Mouse (Mus musculus) CH12.LX (cell line): ENCODE measurements around the gene Spats2.

ENCODE experiments used
- CTCF ChIP-seq, 2 experiments: IDR thresholded peaks in 1 of 2; conservative IDR thresholded peaks in 1 of 2; 2 replicates each; pipeline ENCODE4 v1.5.1; 2011 to 2012; ENCODE audit warnings: low read depth in 2 of 2, low read length in 2 of 2, improper control_type of control experiment in 1 of 2, inconsistent platforms in 1 of 2, mild to moderate bottlenecking in 1 of 2, moderate library complexity in 1 of 2
- EP300 ChIP-seq: IDR thresholded peaks from 2 replicates; pipeline ENCODE4 v1.6.1; 2011; ENCODE audit warnings: low read length, improper control_type of control experiment
- HCFC1 ChIP-seq: IDR thresholded peaks from 2 replicates; pipeline ENCODE4 v1.6.1; 2012; ENCODE audit warnings: low read depth, mild to moderate bottlenecking, inconsistent platforms, low read length, improper control_type of control experiment
- IRF4 ChIP-seq: IDR thresholded peaks from 2 replicates; pipeline ENCODE4 v1.6.1; 2014; ENCODE audit warnings: low read depth, mild to moderate bottlenecking, inconsistent platforms, low read length, improper control_type of control experiment
- MAFK ChIP-seq: IDR thresholded peaks from 2 replicates; pipeline ENCODE4 v1.6.1; 2011; ENCODE audit warnings: low read length, improper control_type of control experiment; ENCODE audit not compliant: insufficient replicate concordance
- MAX ChIP-seq: IDR thresholded peaks from 2 replicates; pipeline ENCODE4 v1.6.1; 2011; ENCODE audit warnings: low read length, improper control_type of control experiment
- MAZ ChIP-seq: IDR thresholded peaks from 2 replicates; pipeline ENCODE4 v1.6.1; 2012; ENCODE audit warnings: low read depth, mild to moderate bottlenecking, inconsistent platforms, low read length, improper control_type of control experiment, moderate library complexity
- MEF2A ChIP-seq: IDR thresholded peaks from 2 replicates; pipeline ENCODE4 v1.6.1; 2014; ENCODE audit warnings: low read depth, mild to moderate bottlenecking, inconsistent platforms, low read length, improper control_type of control experiment, borderline replicate concordance
- POLR2A ChIP-seq: IDR thresholded peaks from 2 replicates; pipeline ENCODE4 v1.6.1; 2011; ENCODE audit warnings: low read depth, mild to moderate bottlenecking, improper control_type of control experiment, low read length
- RCOR1 ChIP-seq: conservative IDR thresholded peaks from 2 replicates; pipeline ENCODE4 v1.6.1; 2012; ENCODE audit warnings: low read depth, mild to moderate bottlenecking, inconsistent platforms, low read length, improper control_type of control experiment
- SIN3A ChIP-seq: IDR thresholded peaks from 2 replicates; pipeline ENCODE4 v1.6.1; 2012; ENCODE audit warnings: low read length, improper control_type of control experiment, inconsistent platforms
- TBP ChIP-seq: conservative IDR thresholded peaks from 2 replicates; pipeline ENCODE4 v1.6.1; 2011; ENCODE audit warnings: low read depth, low read length, improper control_type of control experiment
- USF1 ChIP-seq: IDR thresholded peaks from 2 replicates; pipeline ENCODE4 v1.6.1; 2014; ENCODE audit warnings: low read depth, mild to moderate bottlenecking, inconsistent platforms, low read length, improper control_type of control experiment
- ZKSCAN1 ChIP-seq: IDR thresholded peaks from 2 replicates; pipeline ENCODE4 v1.6.1; 2012; ENCODE audit warnings: low read depth, inconsistent platforms, low read length, improper control_type of control experiment, borderline replicate concordance

DNA sequence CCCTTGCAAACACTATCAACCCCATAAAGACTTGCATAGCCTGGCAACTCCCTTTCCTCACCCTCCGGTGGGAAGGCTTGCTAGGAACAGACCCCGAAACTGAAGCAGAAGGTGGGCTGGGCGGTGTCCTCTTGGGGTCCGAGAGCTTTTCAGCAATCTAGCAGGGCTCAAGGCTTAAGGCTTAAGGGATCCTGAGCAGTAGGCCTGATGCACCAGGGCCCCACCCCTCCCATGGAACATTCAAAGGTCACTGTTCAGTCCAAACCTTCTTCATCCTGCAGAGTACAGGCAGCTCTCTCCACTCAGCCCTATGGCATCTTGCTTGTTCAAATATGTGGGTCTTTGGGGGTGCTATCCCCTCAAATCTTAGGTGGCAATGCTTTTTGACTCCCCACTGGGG, 39.7 kb upstream of the Spats2 start:
- TF ChIP-seq MAX (no peak), RCOR1 (no peak), HCFC1 (no peak), EP300 (no peak), SIN3A (no peak), POLR2A (no peak), CTCF (conservative IDR thresholded peaks at IDR 0.05 in 1 of 2, IDR thresholded peaks at IDR 0.05 in 1 of 2; ENCODE audit: low read depth in 2 of 2, low read length in 2 of 2) (no peak), MAFK (no peak), MEF2A (no peak), MAZ (no peak), ZKSCAN1 (no peak), IRF4 (no peak), TBP (no peak), USF1 (no peak)
